Mouse (Mus musculus): ENCODE data around the gene Hoxc13. TPM values are rescaled to one million over a fixed set of nuclear protein-coding genes. Genes with fewer than 3 reads are reported as not detected.

The Hoxc13 gene
- not detected for total RNA-seq (2023)

DNA sequence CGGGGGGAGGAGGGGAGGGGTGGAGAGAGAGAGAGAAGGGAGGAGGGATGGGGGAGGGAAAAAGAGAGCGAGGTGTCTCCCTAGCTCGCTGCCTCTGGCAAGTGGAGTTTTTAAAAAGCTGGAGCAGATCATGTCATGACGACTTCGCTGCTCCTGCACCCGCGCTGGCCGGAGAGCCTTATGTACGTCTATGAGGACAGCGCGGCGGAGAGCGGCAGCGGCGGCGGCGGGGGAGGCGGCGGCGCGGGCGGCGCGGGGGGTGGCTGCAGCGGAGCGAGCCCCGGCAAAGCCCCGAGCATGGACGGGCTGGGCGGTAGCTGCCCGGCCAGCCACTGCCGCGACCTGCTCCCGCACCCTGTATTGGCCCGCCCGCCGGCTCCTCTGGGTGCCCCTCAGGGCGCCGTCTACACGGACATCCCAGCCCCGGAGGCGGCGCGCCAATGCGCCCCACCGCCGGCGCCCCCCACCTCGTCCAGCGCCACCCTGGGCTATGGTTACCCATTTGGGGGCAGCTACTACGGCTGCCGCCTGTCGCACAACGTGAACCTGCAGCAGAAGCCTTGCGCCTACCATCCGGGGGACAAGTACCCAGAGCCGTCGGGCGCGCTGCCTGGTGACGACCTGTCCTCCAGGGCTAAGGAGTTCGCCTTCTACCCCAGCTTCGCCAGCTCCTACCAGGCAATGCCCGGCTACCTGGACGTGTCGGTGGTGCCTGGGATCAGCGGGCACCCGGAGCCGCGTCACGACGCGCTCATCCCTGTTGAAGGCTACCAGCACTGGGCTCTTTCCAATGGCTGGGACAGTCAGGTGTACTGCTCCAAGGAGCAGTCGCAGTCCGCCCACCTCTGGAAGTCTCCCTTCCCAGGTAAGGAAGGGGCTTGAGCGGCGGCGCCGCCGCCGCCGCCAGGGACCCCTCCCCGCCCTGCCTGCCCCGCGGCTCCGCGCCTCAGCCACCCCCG lies at the start of gene Hoxc13:
Gene Hoxc13, plus strand, starts transcription at position 51 of the 959 bp plus-strand sequence.

DNA sequence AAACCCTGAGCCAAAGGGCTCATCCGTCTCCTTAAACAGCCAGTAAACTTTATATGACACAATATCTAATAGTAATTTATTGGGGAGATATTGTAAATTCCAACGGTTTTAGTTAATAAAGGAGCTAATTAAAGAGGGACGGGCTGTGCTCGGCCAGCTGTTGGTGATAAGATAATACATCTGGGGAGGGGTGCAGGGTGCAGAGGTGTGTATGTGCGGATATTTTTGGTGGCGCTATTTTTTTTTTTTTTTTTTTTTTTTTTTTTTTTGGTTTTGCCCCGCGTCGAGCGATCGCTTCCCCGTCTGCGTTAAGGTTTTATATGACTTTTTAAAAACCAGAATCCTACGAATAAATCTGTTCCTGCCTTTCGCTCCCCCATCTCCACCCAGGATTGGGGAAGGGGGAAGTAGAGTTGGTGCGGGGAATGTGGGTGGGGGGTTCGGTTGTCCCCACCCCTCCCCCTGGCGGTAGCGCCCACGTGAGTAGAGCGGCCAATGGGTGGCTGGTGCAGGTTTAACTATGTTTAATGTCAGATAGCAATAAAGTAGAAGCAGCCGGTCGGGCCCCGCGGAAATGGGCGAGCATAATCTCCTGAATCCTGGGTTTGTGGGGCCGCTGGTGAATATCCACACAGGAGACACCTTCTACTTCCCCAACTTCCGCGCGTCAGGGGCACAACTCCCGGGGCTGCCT lies 15.5 kb downstream of the Hoxc13 start, which contains the start of gene Hoxc12:
Gene Hoxc12, plus strand, starts transcription at position 479 of the 694 bp plus-strand sequence.

GRCm38 (mm10) chr15:102954192-102955006 lies 33.5 kb downstream of the Hoxc13 start, which contains the start of gene Hoxc11:
Gene Hoxc11, plus strand, starts transcription at chr15:102954427.

GRCm38 (mm10) chr15:102966776-102967311 lies 45.9 kb downstream of the Hoxc13 start, which contains the start of gene Hoxc10:
Gene Hoxc10, plus strand, starts transcription at chr15:102966796.

DNA sequence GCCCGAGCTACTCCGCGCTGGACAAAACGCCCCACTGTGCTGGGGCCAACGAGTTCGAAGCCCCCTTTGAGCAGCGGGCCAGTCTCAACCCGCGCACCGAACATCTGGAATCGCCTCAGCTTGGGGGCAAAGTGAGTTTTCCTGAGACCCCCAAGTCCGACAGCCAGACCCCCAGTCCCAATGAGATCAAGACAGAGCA lies 46.3 kb downstream of the Hoxc13 start, which contains the start of gene Hoxc5:
Gene Hoxc5, plus strand, starts transcription at position 132 of the 199 bp plus-strand sequence.

GRCm38 (mm10) chr15:102976171-102976570 lies 55.3 kb downstream of the Hoxc13 start, which contains the start of gene Hoxc9:
Gene Hoxc9, plus strand, starts transcription at chr15:102976439.

Other genes with a start within 250 kb of the Hoxc13 start
- gene Atp5g2, start 248.8 kb upstream of the Hoxc13 start, total RNA-seq (2023) = 6.5 TPM
- gene Calcoco1, start 198.9 kb upstream of the Hoxc13 start, total RNA-seq (2023) = 41.9 TPM
- gene Hoxc12, start 15.7 kb downstream of the Hoxc13 start, total RNA-seq (2023) = not detected
- gene Hoxc11, start 33.3 kb downstream of the Hoxc13 start, total RNA-seq (2023) = not detected
- gene Hoxc10, start 45.7 kb downstream of the Hoxc13 start, total RNA-seq (2023) = not detected
- not detected for gene Hoxc5, start 46.3 kb downstream of the Hoxc13 start, total RNA-seq (2023)
- gene Hoxc9, start 55.3 kb downstream of the Hoxc13 start, total RNA-seq (2023) = not detected
- not detected for gene Hoxc8, start 69.5 kb downstream of the Hoxc13 start, total RNA-seq (2023)
- not detected for gene Hoxc6, start 77.2 kb downstream of the Hoxc13 start, total RNA-seq (2023)
- gene Hoxc4, start 97.8 kb downstream of the Hoxc13 start, total RNA-seq (2023) = not detected
- gene Smug1, start 246.0 kb downstream of the Hoxc13 start, total RNA-seq (2023) = 6.0 TPM